Mouse (Mus musculus) liver, embryonic 16.5 days (tissue): ENCODE measurements around the gene Mrps18b. TPM values are rescaled to one million over a fixed set of nuclear protein-coding genes. Genes with fewer than 3 reads are reported as not detected.

Source experiments
- ATAC-seq: fragments of 200-750 bp; cut with Nextera tagmentation; 2 replicates; pipeline ENCODE4 v1.8.0; 2017; ENCODE audit warnings: low read depth, mild to moderate bottlenecking, moderate number of reproducible peaks, moderate library complexity
- H3K27ac ChIP-seq: fragments of 300-500 bp; sonication (generic); 2 replicates; pipeline ENCODE4 v1.5.1; 2014; ENCODE audit warnings: mild to moderate bottlenecking, low read length
- H3K27me3 ChIP-seq: fragments of 300-500 bp; sonication (generic); 2 replicates; pipeline ENCODE4 v1.6.1; 2014; ENCODE audit warnings: low read depth, low read length, mixed read lengths; ENCODE audit not compliant: control insufficient read depth, insufficient read depth
- H3K36me3 ChIP-seq: fragments of 300-500 bp; sonication (generic); 2 replicates; pipeline ENCODE4 v1.6.1; 2014; ENCODE audit warnings: mild to moderate bottlenecking; ENCODE audit not compliant: control insufficient read depth, insufficient read depth
- H3K4me1 ChIP-seq: fragments of 300-500 bp; sonication (generic); 2 replicates; pipeline ENCODE4 v1.6.1; 2014; ENCODE audit warnings: low read depth, low read length, mixed read lengths; ENCODE audit not compliant: control insufficient read depth
- H3K4me2 ChIP-seq: fragments of 300-500 bp; sonication (generic); 2 replicates; pipeline ENCODE4 v1.6.1; 2014; ENCODE audit warnings: low read depth, low read length, mixed read lengths
- H3K4me3 ChIP-seq: fragments of 300-500 bp; sonication (generic); 2 replicates; pipeline ENCODE4 v1.5.1; 2014; ENCODE audit warnings: low read depth, mild to moderate bottlenecking, low read length
- H3K9ac ChIP-seq: fragments of 300-500 bp; sonication (generic); 2 replicates; pipeline ENCODE4 v1.6.1; 2014; ENCODE audit warnings: low read depth, low read length
- H3K9me3 ChIP-seq: fragments of 300-500 bp; sonication (generic); replicated peaks from 2 replicates; pipeline ENCODE4 v1.6.1; 2016; ENCODE audit warnings: low read length; ENCODE audit not compliant: control insufficient read depth
- WGBS: fragments of 180-500 bp; shearing (Covaris S2); extraction: QIAGEN DNeasy Blood & Tissue Kit; methylation state at CpG from one replicate; pipeline ENCODE4 v1.1.7; 2014; ENCODE audit not compliant: insufficient replicate concordance; 5-methylcytosine and 5-hydroxymethylcytosine counted together
- polyA plus RNA-seq: library from polyadenylated mRNA; unstranded; fragments of >200 nt; fragmentation: Nextera tagmentation; extraction: Ambion mirVana; gene quantifications from 2 replicates; pipeline ENCODE4 v1.2.1, GENCODE M21; 2015

Gene Mrps18b
- polyA plus RNA-seq, 1 experiment from 2014 or later, result 56.3 TPM

GRCm38 (mm10) chr17:35873774-35874519, 42.2 kb downstream of the Mrps18b start:
- no peak overlapping the region for H3K4me3 ChIP-seq
- H3K9ac ChIP-seq, result peak overlapping the region; percentile 22
- H3K36me3 ChIP-seq, result peaks cover 3% of the 10 kb centered on the region; the same call in 1 of the 2 replicates
- WGBS, result 6% methylated on average over 21 of the region's 21 CpGs
- H3K27ac ChIP-seq, result no peak overlapping the region
- H3K4me1 ChIP-seq, result peaks cover 27% of the 10 kb centered on the region
- H3K27me3 ChIP-seq, result peaks cover 12% of the 10 kb centered on the region
- ATAC-seq, result peak; percentile 45
- peaks cover 2% of the 10 kb centered on the region; the same call in 1 of the 2 replicates for H3K9me3 ChIP-seq
- H3K4me2 ChIP-seq, result peak overlapping the region; percentile 33

- peaks cover 2% of the 10 kb centered on the region; the same call in 1 of the 2 replicates for H3K9me3 ChIP-seq
- peak overlapping the region; percentile 41 for H3K4me2 ChIP-seq
- H3K4me1 ChIP-seq, result peaks cover 31% of the 10 kb centered on the region
- H3K27me3 ChIP-seq, result peaks cover 40% of the 10 kb centered on the region
- H3K27ac ChIP-seq, result peak overlapping the region; percentile 65
- WGBS, result 32% methylated on average over 8 of the region's 8 CpGs
- H3K9ac ChIP-seq, result no peak overlapping the region
- H3K4me3 ChIP-seq, result peak overlapping the region; percentile 39
- peaks cover 3% of the 10 kb centered on the region; the same call in 1 of the 2 replicates for H3K36me3 ChIP-seq
- no peak for ATAC-seq
Observed at GRCm38 (mm10) chr17:35870884-35871696, 45.1 kb downstream of the Mrps18b start.

- peak; percentile 20 for ATAC-seq
- peaks cover 39% of the 10 kb centered on the region for H3K4me1 ChIP-seq
- 19% methylated on average over 9 of the region's 9 CpGs for WGBS
- H3K9ac ChIP-seq, result no peak overlapping the region
- peak overlapping the region; percentile 57 for H3K4me3 ChIP-seq
- H3K36me3 ChIP-seq, result peaks cover 3% of the 10 kb centered on the region; the same call in 1 of the 2 replicates
- H3K4me2 ChIP-seq, result peak overlapping the region; percentile 42
- H3K9me3 ChIP-seq, result peaks cover 2% of the 10 kb centered on the region; the same call in 1 of the 2 replicates
- peak overlapping the region; percentile 78 for H3K27ac ChIP-seq
- peaks cover 48% of the 10 kb centered on the region for H3K27me3 ChIP-seq
Observed at GRCm38 (mm10) chr17:35870151-35870883, 45.9 kb downstream of the Mrps18b start.

GRCm38 (mm10) chr17:35869346-35870067, 46.7 kb downstream of the Mrps18b start:
- Histone ChIP-seq H3K9ac (peak overlapping the region; percentile 54), H3K27me3 (peaks cover 56% of the 10 kb centered on the region), H3K4me1 (peaks cover 40% of the 10 kb centered on the region), H3K27ac (peak overlapping the region; percentile 78), H3K4me3 (peak overlapping the region; percentile 57), H3K4me2 (peak overlapping the region; percentile 42), H3K36me3 (peaks cover 3% of the 10 kb centered on the region; the same call in 1 of the 2 replicates), H3K9me3 (peaks cover 2% of the 10 kb centered on the region; the same call in 1 of the 2 replicates)
- peak; percentile 68 for ATAC-seq
- 8% methylated on average over 7 of the region's 7 CpGs for WGBS

- Histone ChIP-seq H3K9me3 (peaks cover 2% of the 10 kb centered on the region; the same call in 1 of the 2 replicates), H3K36me3 (peaks cover 3% of the 10 kb centered on the region; the same call in 1 of the 2 replicates), H3K27me3 (peaks cover 62% of the 10 kb centered on the region), H3K9ac (peak overlapping the region; percentile 54), H3K4me2 (peak overlapping the region; percentile 42), H3K27ac (peak overlapping the region; percentile 78), H3K4me1 (peaks cover 35% of the 10 kb centered on the region), H3K4me3 (peak overlapping the region; percentile 57)
- ATAC-seq, result no peak
- 3% methylated on average over 7 of the region's 7 CpGs for WGBS
Observed at GRCm38 (mm10) chr17:35868961-35869345, 47.2 kb downstream of the Mrps18b start.

- peaks cover 2% of the 10 kb centered on the region; the same call in 1 of the 2 replicates for H3K9me3 ChIP-seq
- H3K4me3 ChIP-seq, result peak overlapping the region; percentile 57
- 11% methylated on average over 17 of the region's 17 CpGs for WGBS
- peaks cover 3% of the 10 kb centered on the region; the same call in 1 of the 2 replicates for H3K36me3 ChIP-seq
- peak overlapping the region; percentile 42 for H3K4me2 ChIP-seq
- H3K27me3 ChIP-seq, result peaks cover 62% of the 10 kb centered on the region
- H3K27ac ChIP-seq, result peak overlapping the region; percentile 78
- ATAC-seq, result no peak
- peaks cover 28% of the 10 kb centered on the region for H3K4me1 ChIP-seq
- H3K9ac ChIP-seq, result peak overlapping the region; percentile 54
Observed at GRCm38 (mm10) chr17:35868165-35868820, 47.9 kb downstream of the Mrps18b start.

- WGBS, result 5% methylated on average over 26 of the region's 26 CpGs
- no peak for ATAC-seq
- Histone ChIP-seq H3K4me2 (peak overlapping the region; percentile 79), H3K27ac (peak overlapping the region; percentile 78), H3K4me3 (peak overlapping the region; percentile 57), H3K36me3 (peaks cover 3% of the 10 kb centered on the region; the same call in 1 of the 2 replicates), H3K4me1 (peaks cover 24% of the 10 kb centered on the region), H3K27me3 (peaks cover 62% of the 10 kb centered on the region), H3K9me3 (peaks cover 2% of the 10 kb centered on the region; the same call in 1 of the 2 replicates), H3K9ac (peak overlapping the region; percentile 52)
Observed at GRCm38 (mm10) chr17:35866911-35867890, 49.0 kb downstream of the Mrps18b start.
